Mouse (Mus musculus): ENCODE data around the gene Chst11. TPM values are rescaled to one million over a fixed set of nuclear protein-coding genes. Genes with fewer than 3 reads are reported as not detected.

Gene Chst11
- total and polyA plus RNA-seq, 3 experiments, result 3.1 to 10.6 TPM; not detected in 1

- DNase-seq (ENCODE audit: low read depth, low spot score), result no peak
- Histone ChIP-seq H3K27ac (ENCODE audit: control insufficient read depth, low read depth, low read length) (no peak overlapping the region), H3K79me2 (ENCODE audit: control insufficient read depth, insufficient read depth, low read length, poor library complexity) (no peaks in the 10 kb centered on the region), H3K27me3 (ENCODE audit: control insufficient read depth in 1 of 2, insufficient read depth in 2 of 2, low read length in 2 of 2) (no peaks in the 10 kb centered on the region), H3K4me1 (ENCODE audit: control insufficient read depth in 1 of 2, insufficient read depth in 2 of 2, low read length in 2 of 2) (peaks cover 4 to 5% of the 10 kb centered on the region in 2 experiments; a peak in 2 of 4 replicates), H3K9ac (ENCODE audit: control insufficient read depth, low read depth, low read length, poor library complexity, severe bottlenecking) (no peak overlapping the region), H3K36me3 (ENCODE audit: control insufficient read depth in 1 of 2, insufficient read depth in 2 of 2, low read length in 2 of 2) (peaks cover 0 to 11% of the 10 kb centered on the region in 2 experiments; a peak in 2 of 4 replicates), H3K9me3 (replicated peaks; ENCODE audit: insufficient read depth, low read length) (no peaks in the 10 kb centered on the region), H3K4me3 (ENCODE audit: control insufficient read depth in 1 of 2, insufficient read depth in 1 of 2, low read depth in 2 of 2, low read length in 2 of 2) (no peak overlapping the region)
- TF ChIP-seq CHD1 (IDR thresholded peaks at IDR 0.05; ENCODE audit: low read depth, low read length), result no peak
Measured at GRCm38 (mm10) chr10:83031561-83031960, 46.3 kb downstream of the Chst11 start.

GRCm38 (mm10) chr10:83032559-83032958 is 47.3 kb downstream of the Chst11 start:
- no peak overlapping the region for H3K4me3 ChIP-seq (ENCODE audit: control insufficient read depth in 1 of 2, insufficient read depth in 1 of 2, low read depth in 2 of 2, low read length in 2 of 2)
- no peaks in the 10 kb centered on the region for H3K9me3 ChIP-seq (replicated peaks; ENCODE audit: insufficient read depth, low read length)
- peaks cover 0 to 11% of the 10 kb centered on the region in 2 experiments; a peak in 2 of 4 replicates for H3K36me3 ChIP-seq (ENCODE audit: control insufficient read depth in 1 of 2, insufficient read depth in 2 of 2, low read length in 2 of 2)
- no peak overlapping the region for H3K9ac ChIP-seq (ENCODE audit: control insufficient read depth, low read depth, low read length, poor library complexity, severe bottlenecking)
- H3K79me2 ChIP-seq (ENCODE audit: control insufficient read depth, insufficient read depth, low read length, poor library complexity), result no peaks in the 10 kb centered on the region
- DNase-seq (ENCODE audit: low read depth, low spot score), result no peak
- TF ChIP-seq TBP (IDR thresholded peaks at IDR 0.05; ENCODE audit: low read depth, low read length) (no peak), MXI1 (IDR thresholded peaks at IDR 0.05; ENCODE audit: low read depth, low read length) (no peak), POLR2AphosphoS5 (IDR thresholded peaks at IDR 0.05; ENCODE audit: borderline replicate concordance, low read depth, low read length) (no peak), RCOR1 (IDR thresholded peaks at IDR 0.05; ENCODE audit: low read depth, low read length) (no peak), MYC (IDR thresholded peaks at IDR 0.05; ENCODE audit: low read depth, low read length) (no peak), E2F4 (IDR thresholded peaks at IDR 0.05; ENCODE audit: borderline replicate concordance, low read depth, low read length) (no peak), ZKSCAN1 (IDR thresholded peaks at IDR 0.05; ENCODE audit: low read depth, low read length) (no peak), RAD21 (IDR thresholded peaks at IDR 0.05; ENCODE audit: low read depth, low read length) (no peak), MAX (IDR thresholded peaks at IDR 0.05; ENCODE audit: low read length) (no peak), USF1 (IDR thresholded peaks at IDR 0.05; ENCODE audit: low read depth, low read length) (no peak), NELFE (IDR thresholded peaks at IDR 0.05; ENCODE audit: low read depth, low read length) (no peak), POLR2A (IDR thresholded peaks at IDR 0.05; ENCODE audit: control insufficient read depth in 1 of 2, insufficient read depth in 1 of 2, low read depth in 1 of 2, low read length in 2 of 2, poor library complexity in 1 of 2) (no peak), MEF2A (IDR thresholded peaks at IDR 0.05; ENCODE audit: extremely low read depth, insufficient replicate concordance, low read depth, low read length, poor library complexity, severe bottlenecking) (no peak), GATA1 (IDR thresholded peaks at IDR 0.05; ENCODE audit: low read depth, low read length) (no peak), ETS1 (IDR thresholded peaks at IDR 0.05; ENCODE audit: low read depth, low read length) (no peak), GABPA (IDR thresholded peaks at IDR 0.05; ENCODE audit: low read depth, low read length) (no peak), KAT2A (conservative IDR thresholded peaks at IDR 0.05; ENCODE audit: low read depth, low read length) (no peak), CTCF (IDR thresholded peaks at IDR 0.05 in 2 of 3, conservative IDR thresholded peaks at IDR 0.05 in 1 of 3; ENCODE audit: control insufficient read depth in 1 of 3, insufficient read depth in 1 of 3, low read depth in 2 of 3, low read length in 3 of 3, poor library complexity in 1 of 3, severe bottlenecking in 1 of 3) (no peak), BHLHE40 (IDR thresholded peaks at IDR 0.05; ENCODE audit: borderline replicate concordance, low read depth, low read length) (no peak), SMC3 (IDR thresholded peaks at IDR 0.05; ENCODE audit: low read depth, low read length) (no peak)
- no peaks in the 10 kb centered on the region for H3K27me3 ChIP-seq (ENCODE audit: control insufficient read depth in 1 of 2, insufficient read depth in 2 of 2, low read length in 2 of 2)
- H3K4me1 ChIP-seq (ENCODE audit: control insufficient read depth in 1 of 2, insufficient read depth in 2 of 2, low read length in 2 of 2), result peaks cover 4 to 5% of the 10 kb centered on the region in 2 experiments; a peak in 2 of 4 replicates
- H3K27ac ChIP-seq (ENCODE audit: control insufficient read depth, low read depth, low read length), result no peak overlapping the region
